Mouse (Mus musculus): ENCODE measurements around the gene Zp2.

Zp2 gene

DNA sequence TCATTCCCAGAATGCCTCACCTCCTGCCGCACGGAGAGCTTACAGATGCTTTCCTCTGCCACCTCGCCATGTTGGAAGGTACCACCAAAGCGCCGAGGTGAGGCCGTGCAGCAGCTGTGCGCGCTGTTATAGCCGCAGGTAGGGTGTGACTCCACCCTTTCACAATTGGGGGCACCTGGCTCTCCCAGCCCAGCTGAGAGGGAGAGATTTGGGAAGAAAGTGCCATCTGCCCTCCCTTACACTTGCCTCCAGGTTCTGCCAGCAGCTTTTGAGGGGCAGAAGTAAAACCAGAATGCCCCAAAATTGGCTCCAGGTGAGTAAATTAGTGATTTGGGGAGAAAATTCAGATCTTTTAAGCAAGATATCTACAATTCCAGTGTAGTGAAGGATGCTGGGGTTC, at the start of gene Zp2:
TSS of gene Zp2 (minus strand) at position 101 of the 400 bp plus-strand sequence.
- no peak for DNase-seq (ENCODE audit: low spot score)

GRCm38 (mm10) chr7:120192816-120193215, 47.7 kb upstream of the Zp2 start:
- DNase-seq (ENCODE audit: low spot score): no peak

DNA sequence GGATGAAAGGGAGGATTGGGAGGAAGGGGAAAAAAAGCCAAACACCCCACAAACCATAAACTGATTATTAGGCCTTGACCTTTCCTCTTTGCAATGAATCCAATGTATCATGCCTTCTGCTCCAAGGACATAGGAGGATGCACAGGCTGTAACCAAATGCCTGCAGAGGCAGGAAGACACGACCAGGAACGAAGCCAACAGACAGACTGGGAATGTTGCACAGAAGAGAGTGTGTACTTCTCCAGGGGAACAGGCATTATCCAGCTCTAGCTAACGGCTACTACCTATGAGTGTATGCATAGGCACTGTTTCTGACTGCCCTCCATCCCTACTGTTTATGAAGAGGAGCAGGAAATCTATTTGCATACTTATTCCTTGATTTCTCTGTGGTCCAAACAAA, 47.1 kb upstream of the Zp2 start:
- no peak for DNase-seq (ENCODE audit: low spot score)

GRCm38 (mm10) chr7:120190150-120190665, 45.1 kb upstream of the Zp2 start:
- no peak for DNase-seq (ENCODE audit: low spot score)

DNA sequence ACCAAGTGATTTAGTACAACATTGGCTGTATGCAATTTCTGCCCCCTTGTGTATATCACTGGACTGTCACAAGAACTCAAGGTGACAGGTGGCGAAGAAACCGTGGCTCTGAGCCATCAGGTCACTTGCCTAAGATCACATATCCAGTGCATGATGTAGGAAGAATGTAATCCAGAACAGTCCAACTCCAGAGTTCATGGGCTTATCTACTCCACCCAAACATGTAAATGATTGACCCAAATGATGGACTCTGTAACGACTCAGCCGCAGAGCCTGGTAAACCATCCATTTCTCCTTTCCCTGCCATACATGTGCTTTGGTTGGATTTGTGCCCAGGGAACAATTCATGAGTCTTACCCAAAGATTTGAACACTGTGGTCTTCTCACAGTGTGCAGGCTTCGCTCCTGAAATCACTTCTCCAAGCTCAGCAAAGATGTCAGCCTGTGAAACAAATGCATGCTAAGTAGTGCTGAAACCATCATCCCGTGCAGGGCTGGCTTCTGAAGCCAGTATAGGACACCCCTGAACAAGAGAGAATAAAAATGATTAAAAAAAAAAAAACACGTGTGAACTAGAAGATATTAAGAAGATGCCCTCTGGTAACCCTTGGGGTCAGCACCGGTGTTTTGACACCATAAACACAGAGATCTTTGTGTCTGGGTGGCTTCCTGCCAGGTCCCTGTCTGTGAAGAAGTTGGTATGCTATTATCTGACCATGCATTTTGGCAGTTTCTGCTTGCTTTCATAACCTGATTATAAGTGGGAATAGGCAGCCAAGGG, 44.5 kb upstream of the Zp2 start:
- no peak for DNase-seq (ENCODE audit: low spot score)

DNA sequence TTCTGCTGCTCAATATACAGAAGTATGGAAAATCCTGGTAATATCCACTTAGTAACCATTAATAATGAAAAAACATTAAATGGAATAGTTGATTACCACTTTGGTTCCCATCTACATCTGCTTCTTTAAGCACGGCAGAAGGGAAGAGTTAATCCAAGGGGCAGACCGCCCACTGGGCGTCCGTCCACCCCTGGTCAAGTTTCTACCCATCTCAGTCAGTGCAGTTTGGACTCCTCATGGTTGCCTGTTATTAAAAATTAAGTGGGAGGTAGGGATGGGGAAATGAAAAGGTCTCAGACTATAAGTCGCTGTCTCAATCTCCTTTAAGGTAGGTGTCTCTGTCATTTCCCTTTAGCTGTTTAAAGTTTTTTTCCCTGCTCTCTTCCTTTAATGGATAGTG, 43.9 kb upstream of the Zp2 start:
- DNase-seq (ENCODE audit: low spot score): no peak

GRCm38 (mm10) chr7:120182891-120183290, 37.8 kb upstream of the Zp2 start:
- no peak for DNase-seq (ENCODE audit: low spot score)

DNA sequence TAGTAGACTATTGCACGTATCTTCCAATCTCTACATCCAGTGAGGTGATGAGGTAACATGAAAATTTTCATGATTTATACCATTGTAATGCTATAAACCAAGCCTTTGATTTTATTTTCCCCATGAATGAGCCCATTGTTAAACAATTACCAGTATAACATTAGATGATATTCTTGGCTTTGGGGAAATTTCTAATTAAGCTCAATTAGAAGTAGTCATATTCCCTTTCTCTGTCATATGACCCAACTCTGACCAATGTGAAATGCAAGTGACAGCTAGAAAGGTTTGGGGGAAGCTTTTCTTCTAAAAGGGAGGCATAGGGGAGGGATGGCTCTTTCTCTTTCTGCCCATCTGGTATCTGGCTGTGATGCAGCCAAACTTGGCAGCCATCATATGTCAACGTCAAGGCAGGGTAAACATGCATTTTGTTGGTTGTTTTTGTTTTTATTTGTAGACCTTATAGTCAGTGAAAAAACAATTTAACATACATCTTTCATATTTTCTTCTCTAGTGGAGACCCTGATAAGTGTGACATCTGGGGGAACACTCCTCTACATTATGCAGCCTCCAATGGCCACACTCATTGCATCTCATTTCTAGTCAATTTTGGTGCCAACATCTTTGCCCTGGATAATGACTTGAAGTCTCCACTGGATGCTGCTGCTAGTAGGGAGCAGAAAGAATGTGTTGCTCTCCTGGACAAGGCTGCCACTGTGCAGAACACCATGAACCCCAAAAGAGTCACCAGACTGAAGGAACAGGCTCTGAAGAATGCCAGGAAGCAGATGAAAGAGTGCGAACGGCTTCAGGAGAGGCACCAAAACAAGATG, 36.5 kb upstream of the Zp2 start:
- DNase-seq (ENCODE audit: low spot score): no peak

- DNase-seq (ENCODE audit: low spot score): no peak
Measured at GRCm38 (mm10) chr7:120180547-120180946, 35.5 kb upstream of the Zp2 start.

GRCm38 (mm10) chr7:120178935-120179334, 33.8 kb upstream of the Zp2 start:
- DNase-seq (ENCODE audit: low spot score): no peak

GRCm38 (mm10) chr7:120177611-120178010, 32.5 kb upstream of the Zp2 start:
- DNase-seq (ENCODE audit: low spot score): no peak

DNA sequence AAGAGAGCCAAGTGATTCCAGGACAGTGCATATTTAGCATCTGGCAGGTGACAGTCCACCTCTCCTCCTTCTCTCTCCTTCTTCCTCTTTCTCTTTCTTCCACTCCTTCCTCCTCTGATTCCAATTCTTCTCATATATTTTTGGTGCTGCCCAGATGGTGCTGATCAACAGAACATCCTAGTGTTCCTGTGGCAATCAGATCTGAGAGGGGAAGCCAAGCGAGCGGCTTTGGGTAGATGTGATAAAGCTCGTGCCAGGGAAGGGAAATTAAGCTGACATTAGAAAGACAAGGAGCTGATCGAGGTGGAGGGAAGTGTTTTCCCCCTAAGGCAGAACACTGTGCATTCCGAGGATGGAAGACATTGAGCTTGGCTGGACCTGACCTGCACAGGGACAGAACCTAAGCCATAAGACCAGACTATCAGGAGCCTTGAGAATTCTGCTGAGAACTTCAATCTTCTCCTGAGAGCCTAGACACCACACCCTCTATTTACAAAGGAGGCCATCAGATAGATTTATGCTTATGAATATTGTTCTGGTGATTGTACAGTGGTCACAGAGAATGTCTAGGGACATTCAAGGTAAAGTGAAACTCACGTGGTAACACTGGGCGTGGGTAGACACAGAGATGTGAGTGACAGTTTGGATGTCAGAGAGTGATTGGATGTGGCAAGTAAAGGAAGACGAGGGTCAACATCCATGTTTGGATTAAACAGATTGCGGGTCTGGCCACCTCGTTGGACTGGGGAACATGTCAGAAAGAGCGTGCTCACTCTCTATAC, 29.8 kb upstream of the Zp2 start:
- no peak for DNase-seq (ENCODE audit: low spot score)

DNA sequence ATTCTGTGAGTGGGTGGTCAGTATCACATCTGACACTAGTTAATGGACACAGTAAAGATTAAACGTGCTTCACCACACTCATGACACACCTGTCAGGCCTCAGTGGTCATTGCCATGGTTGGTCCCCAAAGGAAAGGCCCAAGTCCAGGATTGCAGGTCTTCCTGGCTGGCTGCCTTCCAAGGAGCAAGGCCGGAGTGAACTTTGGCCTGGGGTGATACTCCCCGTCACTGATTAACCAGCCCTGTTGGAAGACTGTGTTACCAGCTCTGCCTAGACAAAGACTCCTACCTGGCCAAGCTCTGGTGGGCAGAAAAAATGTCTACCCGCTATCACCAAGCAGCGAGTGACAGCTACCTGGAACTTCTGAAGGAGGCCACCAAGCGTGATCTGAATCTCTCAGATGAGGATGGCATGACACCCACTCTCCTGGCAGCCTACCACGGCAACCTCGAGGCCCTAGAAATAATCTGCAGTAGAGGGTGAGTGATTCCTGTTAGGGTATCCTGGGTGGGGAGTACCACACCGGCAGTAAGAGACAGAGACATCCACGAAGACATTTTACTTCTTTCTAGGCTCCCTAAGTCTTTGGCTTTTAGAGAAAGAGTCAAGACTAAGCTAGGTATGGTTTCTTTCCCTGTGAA, 28.6 kb upstream of the Zp2 start, which contains the start of gene Anks4b:
TSS of gene Anks4b (plus strand) at position 256 of the 642 bp plus-strand sequence.
- DNase-seq (ENCODE audit: low spot score): no peak

- DNase-seq (ENCODE audit: low spot score): no peak
Measured at GRCm38 (mm10) chr7:120172188-120172700, 27.2 kb upstream of the Zp2 start.

DNA sequence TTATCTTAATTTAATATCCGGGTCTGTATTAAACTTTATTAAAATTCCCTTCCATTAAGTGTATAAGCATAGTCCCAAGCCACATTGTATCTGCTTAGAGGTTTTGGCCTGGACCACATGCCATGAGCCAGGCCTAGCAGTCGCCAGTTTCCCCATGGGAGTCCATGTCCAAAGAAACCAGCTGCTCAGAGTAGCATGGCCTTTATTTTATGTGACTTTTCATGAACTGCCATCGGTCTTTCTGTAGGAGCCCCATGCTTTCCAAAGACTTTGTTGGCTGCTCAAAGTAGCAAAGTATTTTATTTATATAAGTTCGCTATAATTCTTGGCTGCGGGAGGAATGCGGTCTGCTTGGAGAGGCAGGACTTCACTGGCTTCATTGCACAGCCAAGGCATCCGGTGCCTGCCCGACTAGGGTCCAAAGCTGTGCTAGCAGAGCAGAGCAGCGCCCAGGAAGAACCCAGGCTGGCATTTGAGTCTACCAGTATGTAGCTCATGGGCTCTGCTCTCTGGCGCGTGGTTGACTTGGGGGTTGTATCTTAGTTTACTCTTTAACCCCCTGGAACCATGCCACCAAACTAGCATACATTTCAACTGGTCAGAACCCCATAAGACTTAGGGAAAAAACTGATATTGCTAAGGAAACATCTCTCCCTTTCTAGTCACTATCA, 18.6 kb upstream of the Zp2 start:
- DNase-seq (ENCODE audit: low spot score): no peak

DNA sequence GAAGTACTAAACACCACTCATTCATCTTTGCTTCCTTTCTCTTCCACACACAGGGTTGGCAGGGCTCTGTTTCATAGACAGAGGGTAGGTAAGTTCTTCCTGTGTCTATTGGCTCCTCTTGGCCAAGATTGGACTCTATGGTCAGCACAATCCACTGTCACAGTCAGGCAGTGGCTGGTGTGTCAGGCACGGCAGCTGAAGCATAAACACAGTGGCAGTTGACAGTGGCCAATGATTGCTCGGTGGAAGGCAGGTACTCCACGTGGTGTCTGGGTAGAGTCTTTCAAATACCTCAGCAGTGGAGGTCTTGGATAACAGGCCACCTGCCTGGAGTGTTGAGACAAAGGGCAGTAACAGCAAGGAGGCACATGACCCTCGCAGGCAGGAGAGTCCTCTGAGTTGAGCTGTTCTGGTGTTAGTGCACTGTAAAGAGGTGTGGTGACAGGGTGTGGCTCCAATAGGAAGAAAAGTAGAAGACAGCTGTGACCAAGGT, 13.1 kb upstream of the Zp2 start:
- DNase-seq (ENCODE audit: low spot score): no peak

GRCm38 (mm10) chr7:120157575-120158061, 12.5 kb upstream of the Zp2 start:
- DNase-seq (ENCODE audit: low spot score): no peak

GRCm38 (mm10) chr7:120156841-120157409, 11.8 kb upstream of the Zp2 start:
- no peak for DNase-seq (ENCODE audit: low spot score)

- no peak for DNase-seq (ENCODE audit: low spot score)
Measured at GRCm38 (mm10) chr7:120150898-120151297, 5.8 kb upstream of the Zp2 start.

DNA sequence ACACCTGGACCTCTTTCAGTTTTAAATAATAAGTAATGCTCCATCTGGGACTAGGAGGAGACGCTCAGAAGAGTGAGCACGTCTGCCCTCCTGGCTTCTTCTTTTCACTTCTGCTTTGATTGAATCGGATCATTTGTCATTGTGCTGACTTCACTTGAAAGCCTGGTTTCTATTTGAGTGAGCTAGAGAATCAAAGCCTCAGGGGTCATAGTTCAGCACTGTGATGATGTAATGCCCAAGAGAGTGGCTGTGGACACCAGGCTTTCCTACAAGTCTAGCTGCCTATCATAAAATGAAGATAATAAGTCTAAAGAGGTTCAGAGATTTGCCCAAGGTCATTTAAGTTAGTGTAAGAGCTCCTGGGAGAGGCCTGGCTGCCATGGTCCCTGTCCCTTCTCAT, 5.2 kb upstream of the Zp2 start:
- no peak for DNase-seq (ENCODE audit: low spot score)

Measured in ovary, postnatal 10 days (tissue).